Mouse (Mus musculus) liver, adult 2 months (tissue): ENCODE measurements around the gene Abcc3. TPM values are rescaled to one million over a fixed set of nuclear protein-coding genes. Genes with fewer than 3 reads are reported as not detected.

Experiments
- DNase-seq: peaks from one replicate; pipeline ENCODE4 v3.0.0-alpha.2; 2011; ENCODE audit warnings: low read depth, low spot score; ENCODE audit errors: extremely low read depth
- H3K27ac ChIP-seq: fragments of 200-500 bp; replicated peaks from 2 replicates; pipeline ENCODE4 v1.5.1; 2012; ENCODE audit warnings: low read depth, mild to moderate bottlenecking, control low read depth, inconsistent platforms, low read length; ENCODE audit not compliant: insufficient read depth
- H3K27me3 ChIP-seq: fragments of 200-500 bp; 2 replicates; pipeline ENCODE4 v1.6.1; 2012; ENCODE audit warnings: mild to moderate bottlenecking, moderate library complexity, low read length, inconsistent platforms; ENCODE audit not compliant: control insufficient read depth, insufficient read depth
- H3K36me3 ChIP-seq: fragments of 200-500 bp; 2 replicates; pipeline ENCODE4 v1.6.1; 2012; ENCODE audit warnings: low read length, inconsistent platforms; ENCODE audit not compliant: control insufficient read depth, insufficient read depth
- H3K4me1 ChIP-seq: fragments of 200-500 bp; 2 replicates; pipeline ENCODE4 v1.6.1; 2011; ENCODE audit warnings: low read length; ENCODE audit not compliant: control insufficient read depth, insufficient read depth
- H3K4me3 ChIP-seq: fragments of 200-500 bp; 2 replicates; pipeline ENCODE4 v1.5.1; 2011; ENCODE audit warnings: low read depth, mild to moderate bottlenecking, control low read depth, low read length, moderate library complexity; ENCODE audit not compliant: insufficient read depth
- H3K79me2 ChIP-seq: fragments of 200-500 bp; 2 replicates; pipeline ENCODE4 v1.6.1; 2012; ENCODE audit warnings: inconsistent platforms, mild to moderate bottlenecking, low read length, moderate library complexity; ENCODE audit not compliant: control insufficient read depth, insufficient read depth
- H3K9ac ChIP-seq: fragments of 200-500 bp; 2 replicates; pipeline ENCODE4 v1.6.1; 2012; ENCODE audit warnings: low read depth, mild to moderate bottlenecking, control low read depth, inconsistent platforms, low read length
- CTCF ChIP-seq: fragments of 200-500 bp; IDR thresholded peaks from 2 replicates; pipeline ENCODE4 v1.5.1; 2011; ENCODE audit warnings: low read depth, low read length, control low read depth
- POLR2A ChIP-seq: fragments of 200-500 bp; IDR thresholded peaks from 2 replicates; pipeline ENCODE4 v1.6.1; 2011; ENCODE audit warnings: low read length, control low read depth; ENCODE audit not compliant: insufficient read depth; ENCODE audit errors: extremely low read depth
- WGBS: fragments of 180-500 bp; shearing (Covaris S2); methylation state at CpG from one replicate; pipeline ENCODE4 v1.1.7; 2018; 5-methylcytosine and 5-hydroxymethylcytosine counted together
- polyA plus RNA-seq: library from polyadenylated mRNA; depleted of rRNA; stranded (reverse); fragments of >200 nt; gene quantifications from 2 replicates; pipeline ENCODE4 v1.2.3, GENCODE M21; 2012
- total RNA-seq: library from RNA; depleted of rRNA; stranded (reverse); fragments of >200 nt; gene quantifications from 2 replicates; pipeline ENCODE4 v1.2.3, GENCODE M21; 2014

The Abcc3 gene
- total and polyA plus RNA-seq, 2 experiments = 180 to 292 TPM

GRCm38 (mm10) chr11:94340948-94341933 is 51.6 kb downstream of the Abcc3 start:
- Histone ChIP-seq H3K4me3 (no peak overlapping the region), H3K79me2 (no peaks in the 10 kb centered on the region), H3K27me3 (no peaks in the 10 kb centered on the region), H3K27ac (peak overlapping the region; percentile 72), H3K4me1 (peaks cover 12% of the 10 kb centered on the region), H3K36me3 (peaks cover 16% of the 10 kb centered on the region; the same call in 1 of the 2 replicates), H3K9ac (peak overlapping the region; percentile 22)
- DNase-seq = peak; percentile 78
- WGBS = 32% methylated on average over 10 of the region's 10 CpGs
- TF ChIP-seq CTCF = no peak

- TF ChIP-seq CTCF = peak; percentile 75
- no peak for TF ChIP-seq POLR2A
- no peaks in the 10 kb centered on the region for H3K79me2 ChIP-seq
- H3K27ac ChIP-seq = no peak overlapping the region
- peaks cover 11% of the 10 kb centered on the region for H3K4me1 ChIP-seq
- H3K36me3 ChIP-seq = peaks cover 22% of the 10 kb centered on the region; the same call in 1 of the 2 replicates
- no peak overlapping the region for H3K9ac ChIP-seq
- WGBS = 65% methylated on average over 18 of the region's 18 CpGs
- no peak overlapping the region for H3K4me3 ChIP-seq
- DNase-seq = peak; percentile 66
- no peaks in the 10 kb centered on the region for H3K27me3 ChIP-seq
These were observed 52.8 kb downstream of the Abcc3 start for GRCm38 (mm10) chr11:94339732-94340585.

GRCm38 (mm10) chr11:94338347-94338746 is 54.5 kb downstream of the Abcc3 start:
- Histone ChIP-seq H3K27me3 (no peaks in the 10 kb centered on the region), H3K27ac (no peak overlapping the region), H3K79me2 (0 out of 2 replicates have a peak, but pooled peaks cover 3% of the 10 kb centered on the region), H3K4me1 (peaks cover 11% of the 10 kb centered on the region), H3K4me3 (no peak overlapping the region), H3K36me3 (peaks cover 28% of the 10 kb centered on the region), H3K9ac (no peak overlapping the region)
- TF ChIP-seq POLR2A = no peak
- TF ChIP-seq CTCF = no peak
- 79% methylated on average over 2 of the region's 2 CpGs for WGBS
- no peak for DNase-seq

- Histone ChIP-seq H3K79me2 (peaks cover 9% of the 10 kb centered on the region; the same call in 1 of the 2 replicates), H3K4me3 (no peak overlapping the region), H3K27me3 (no peaks in the 10 kb centered on the region), H3K36me3 (peaks cover 28% of the 10 kb centered on the region), H3K9ac (no peak overlapping the region), H3K27ac (no peak overlapping the region), H3K4me1 (peaks cover 4% of the 10 kb centered on the region)
- no peak for DNase-seq
- no peak for TF ChIP-seq CTCF
- no peak for TF ChIP-seq POLR2A
These were observed 56.2 kb downstream of the Abcc3 start for GRCm38 (mm10) chr11:94336551-94336950.

GRCm38 (mm10) chr11:94334386-94334968 is 58.3 kb downstream of the Abcc3 start:
- H3K9ac ChIP-seq = no peak overlapping the region
- 94% methylated on average over 8 of the region's 8 CpGs for WGBS
- no peaks in the 10 kb centered on the region for H3K27me3 ChIP-seq
- no peak overlapping the region for H3K27ac ChIP-seq
- no peak for DNase-seq
- H3K79me2 ChIP-seq = peaks cover 10% of the 10 kb centered on the region; the same call in 1 of the 2 replicates
- H3K4me1 ChIP-seq = peaks cover 13% of the 10 kb centered on the region
- TF ChIP-seq CTCF (no peak), POLR2A (no peak)
- H3K4me3 ChIP-seq = no peak overlapping the region
- H3K36me3 ChIP-seq = peaks cover 24% of the 10 kb centered on the region
